Mouse (Mus musculus) liver, embryonic 14.5 days (tissue): Measurements from ENCODE around the gene Gm49388.

ENCODE experiments used
- CTCF ChIP-seq: IDR thresholded peaks from 2 replicates; pipeline ENCODE4 v1.5.1; 2016; ENCODE audit warnings: antibody characterized with exemption, low read depth, control low read depth
- EP300 ChIP-seq: IDR thresholded peaks from 2 replicates; pipeline ENCODE4 v1.6.1; 2016; ENCODE audit warnings: antibody characterized with exemption, low read depth

DNA sequence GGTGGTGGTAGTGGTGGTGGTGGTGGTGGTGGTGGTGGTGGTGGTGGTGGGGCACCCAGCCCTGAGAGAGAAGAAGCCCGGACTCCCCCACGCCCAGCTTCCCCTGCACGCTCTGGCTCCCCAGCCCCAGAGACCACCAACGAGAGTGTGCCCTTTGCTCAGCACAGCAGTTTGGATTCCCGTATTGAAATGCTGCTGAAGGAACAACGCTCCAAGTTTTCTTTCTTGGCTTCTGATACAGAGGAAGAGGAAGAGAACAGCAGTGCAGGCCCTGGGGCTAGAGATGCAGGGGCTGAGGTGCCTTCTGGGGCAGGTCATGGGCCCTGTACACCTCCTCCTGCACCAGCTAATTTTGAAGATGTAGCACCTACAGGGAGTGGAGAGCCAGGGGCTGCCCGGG is at the start of gene Gm49388:
- TF ChIP-seq CTCF (no peak), EP300 (no peak)
